Mouse (Mus musculus) E14TG2a.4 (cell line): Measurements from ENCODE around the gene Gm9970.

Experiments used
- CTCF ChIP-seq: conservative IDR thresholded peaks from 2 replicates; pipeline ENCODE4 v1.5.1; 2014; ENCODE audit warnings: low read length
- POU5F1 ChIP-seq: IDR thresholded peaks from 2 replicates; pipeline ENCODE4 v1.6.1; 2014; ENCODE audit warnings: low read length, borderline replicate concordance

DNA sequence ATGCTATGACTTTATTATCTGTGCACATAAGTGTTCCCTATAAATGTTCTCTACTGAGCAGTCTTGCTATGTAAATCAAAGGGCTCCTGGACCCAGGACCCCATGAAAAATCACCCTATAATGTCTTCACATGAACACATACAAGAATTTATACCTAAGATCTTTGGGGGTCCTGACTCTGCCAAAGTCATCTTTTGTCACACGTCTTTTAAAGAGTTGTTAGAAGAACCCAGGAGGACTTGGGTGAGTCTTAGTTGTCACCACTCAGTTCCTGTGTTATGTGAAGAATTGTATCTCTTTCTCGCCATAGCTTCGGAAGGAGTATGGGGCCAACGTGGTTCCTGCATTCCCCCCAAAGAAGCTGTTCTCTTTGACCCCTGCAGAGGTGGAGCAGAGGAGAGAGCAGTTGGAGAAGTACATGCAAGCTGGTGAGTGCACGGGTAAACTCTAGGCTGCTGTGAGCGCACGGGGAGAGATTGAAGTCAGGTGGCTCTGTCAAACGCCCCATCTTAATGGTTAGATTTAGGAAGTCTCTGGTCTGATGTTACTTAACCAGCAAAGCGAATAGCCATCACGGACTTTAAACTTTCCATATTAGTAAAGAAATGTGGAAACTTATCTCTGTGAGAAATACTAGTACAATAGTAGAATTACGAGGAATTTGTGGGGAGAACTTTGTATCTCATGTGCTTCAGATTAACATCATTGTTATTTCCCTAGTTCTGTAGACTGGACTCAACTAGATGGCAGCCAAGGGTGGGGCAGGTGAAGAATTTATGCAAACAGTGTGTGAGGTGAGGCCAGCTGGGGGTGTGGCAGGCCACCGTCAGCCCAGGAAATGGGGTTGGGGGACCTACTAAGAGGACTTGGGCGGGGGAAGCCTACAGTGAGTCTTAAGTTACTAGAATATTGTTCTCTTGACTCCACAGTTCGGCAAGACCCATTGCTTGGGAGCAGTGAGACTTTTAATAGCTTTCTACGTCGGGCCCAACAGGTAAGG lies 46.2 kb downstream of the Gm9970 start:
- no peak for TF ChIP-seq CTCF
- TF ChIP-seq POU5F1, result no peak
